Mouse (Mus musculus): ENCODE data around the gene Pgam2. TPM values are rescaled to one million over a fixed set of nuclear protein-coding genes. Genes with fewer than 3 reads are reported as not detected.
"Not testable (repeated sequence)": the region's sequence is repeated elsewhere in the genome, so short reads cannot be mapped to it uniquely, and the experiment has no call there.

Pgam2 gene
- total and polyA plus RNA-seq, 2 experiments from 2014 or later, result 2.0 to 2.8 TPM

DNA sequence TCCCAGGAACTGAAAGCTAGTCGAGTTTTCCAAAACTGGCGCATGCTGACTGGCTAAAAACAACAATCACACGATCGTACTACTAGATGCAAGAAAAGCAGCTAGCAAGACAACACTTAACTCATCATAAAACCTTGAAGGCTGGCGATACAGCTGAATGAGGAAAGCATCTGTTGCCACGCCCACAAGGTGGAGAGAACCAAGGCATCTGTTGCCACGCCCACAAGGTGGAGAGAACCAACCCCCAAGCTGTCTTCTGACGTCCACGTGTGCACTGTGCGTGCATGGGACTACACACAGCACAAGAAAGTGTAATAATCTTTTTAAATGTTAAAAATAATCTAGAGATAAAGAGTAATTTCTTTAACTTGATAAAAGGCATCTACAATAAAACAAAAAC lies 9.8 kb upstream of the Pgam2 start:
- no peaks in the 10 kb centered on the region for H3K4me1 ChIP-seq (ENCODE audit: insufficient read depth, low read length)
- ATAC-seq (no peak), DNase-seq (ENCODE audit: low spot score) (no peak)
- no peak overlapping the region for H3K27ac ChIP-seq
- WGBS, result 78% methylated on average over 10 of the region's 10 CpGs
- TF ChIP-seq CTCF (IDR thresholded peaks at IDR 0.05; ENCODE audit: low read depth), result no peak
- H3K27me3 ChIP-seq (ENCODE audit: insufficient read depth, low read length), result no peaks in the 10 kb centered on the region
- H3K4me3 ChIP-seq (ENCODE audit: low read length), result no peak overlapping the region
- H3K9ac ChIP-seq (replicated peaks; ENCODE audit: low read length), result no peak overlapping the region
- no peak overlapping the region for H3K4me2 ChIP-seq (ENCODE audit: low read depth, low read length)
- no peaks in the 10 kb centered on the region for H3K9me3 ChIP-seq (ENCODE audit: low read length)
- no peaks in the 10 kb centered on the region for H3K36me3 ChIP-seq (ENCODE audit: insufficient read depth, low read length)

DNA sequence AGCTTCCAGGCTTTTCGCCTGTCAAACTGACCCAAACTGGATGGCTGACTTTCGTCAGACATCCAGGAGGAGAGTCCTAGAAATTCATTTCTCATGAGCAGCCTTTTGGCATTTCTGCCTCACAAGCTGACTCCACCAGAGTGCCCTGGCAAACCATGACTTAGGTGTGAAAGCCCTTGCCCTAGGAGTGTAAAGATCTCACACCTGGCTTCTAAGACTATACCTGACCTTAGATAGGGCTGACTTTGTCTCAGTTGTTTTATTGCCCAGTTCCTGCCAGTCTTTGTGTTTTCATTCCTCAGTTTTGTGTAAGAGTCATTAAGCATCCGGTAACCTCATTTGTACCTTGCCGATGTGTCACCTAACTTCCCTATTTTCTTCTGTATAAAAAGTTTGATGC lies 6.0 kb upstream of the Pgam2 start:
- DNase-seq (ENCODE audit: low spot score); H3K27ac ChIP-seq; H3K9ac ChIP-seq (replicated peaks; ENCODE audit: low read length); H3K36me3 ChIP-seq (ENCODE audit: insufficient read depth, low read length); H3K4me1 ChIP-seq (ENCODE audit: insufficient read depth, low read length); H3K9me3 ChIP-seq (ENCODE audit: low read length); H3K4me3 ChIP-seq (ENCODE audit: low read length); H3K27me3 ChIP-seq (ENCODE audit: insufficient read depth, low read length); ATAC-seq; H3K4me2 ChIP-seq (ENCODE audit: low read depth, low read length): not testable (repeated sequence)
- 94% methylated on average over 4 of the region's 4 CpGs for WGBS

DNA sequence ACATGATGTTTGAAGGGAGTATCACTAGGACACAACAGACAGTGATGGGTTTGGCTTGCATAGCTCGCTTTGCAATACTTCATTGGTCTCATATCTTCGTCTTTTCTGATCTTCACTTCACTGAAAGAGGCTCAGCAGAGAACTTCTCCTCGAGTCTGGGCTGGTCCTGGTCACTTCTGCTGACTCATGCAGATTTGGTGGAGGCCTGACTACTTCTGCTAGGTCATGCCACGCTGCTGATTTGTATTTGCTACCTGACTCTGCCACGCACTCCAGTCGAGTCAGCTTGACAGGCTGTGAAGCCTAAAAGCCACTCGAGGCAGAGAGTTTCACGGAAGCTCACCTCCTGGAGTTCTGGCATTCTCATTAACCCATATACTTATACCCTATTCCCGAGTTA lies 4.4 kb upstream of the Pgam2 start:
- TF ChIP-seq CTCF (IDR thresholded peaks at IDR 0.05; ENCODE audit: low read depth), result no peak

DNA sequence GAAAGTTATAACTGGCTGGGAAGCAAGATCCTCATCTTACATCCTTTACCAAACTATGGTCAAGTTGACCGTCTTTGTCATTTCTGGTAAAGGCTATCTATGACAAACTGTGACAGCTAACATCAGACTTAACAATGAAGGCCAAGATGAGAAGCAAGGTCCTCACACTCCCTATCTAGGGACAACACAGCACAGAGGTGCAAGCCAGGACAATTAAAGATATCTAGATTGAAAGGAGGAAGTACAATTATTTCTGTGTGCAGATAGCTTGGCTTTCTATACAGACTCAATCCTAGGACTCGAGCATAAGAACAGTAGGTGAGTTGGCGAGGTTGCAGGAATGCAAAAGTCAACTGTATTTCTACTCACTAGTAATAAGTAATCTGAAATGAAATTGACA lies 2.2 kb upstream of the Pgam2 start:
- Histone ChIP-seq H3K4me3 (ENCODE audit: low read length) (no peak overlapping the region), H3K9ac (replicated peaks; ENCODE audit: low read length) (no peak overlapping the region), H3K27ac (no peak overlapping the region), H3K36me3 (ENCODE audit: insufficient read depth, low read length) (peaks cover 6% of the 10 kb centered on the region; the same call in 1 of the 2 replicates), H3K4me1 (ENCODE audit: insufficient read depth, low read length) (no peaks in the 10 kb centered on the region), H3K27me3 (ENCODE audit: insufficient read depth, low read length) (no peaks in the 10 kb centered on the region), H3K4me2 (ENCODE audit: low read depth, low read length) (no peak overlapping the region), H3K9me3 (ENCODE audit: low read length) (no peaks in the 10 kb centered on the region)
- TF ChIP-seq CTCF (IDR thresholded peaks at IDR 0.05; ENCODE audit: low read depth), result no peak
- 88% methylated on average over 3 of the region's 3 CpGs for WGBS
- ATAC-seq (no peak), DNase-seq (ENCODE audit: low spot score) (no peak)

More for the DNA sequence above, 4.4 kb upstream of the Pgam2 start:
- Histone ChIP-seq H3K27ac (no peak overlapping the region), H3K9me3 (ENCODE audit: low read length) (no peaks in the 10 kb centered on the region), H3K4me2 (ENCODE audit: low read depth, low read length) (no peak overlapping the region), H3K36me3 (ENCODE audit: insufficient read depth, low read length) (no peaks in the 10 kb centered on the region), H3K9ac (replicated peaks; ENCODE audit: low read length) (no peak overlapping the region), H3K4me3 (ENCODE audit: low read length) (no peak overlapping the region), H3K4me1 (ENCODE audit: insufficient read depth, low read length) (no peaks in the 10 kb centered on the region), H3K27me3 (ENCODE audit: insufficient read depth, low read length) (no peaks in the 10 kb centered on the region)
- no peak for ATAC-seq
- WGBS, result 83% methylated on average over 9 of the region's 9 CpGs
- DNase-seq (ENCODE audit: low spot score), result no peak

DNA sequence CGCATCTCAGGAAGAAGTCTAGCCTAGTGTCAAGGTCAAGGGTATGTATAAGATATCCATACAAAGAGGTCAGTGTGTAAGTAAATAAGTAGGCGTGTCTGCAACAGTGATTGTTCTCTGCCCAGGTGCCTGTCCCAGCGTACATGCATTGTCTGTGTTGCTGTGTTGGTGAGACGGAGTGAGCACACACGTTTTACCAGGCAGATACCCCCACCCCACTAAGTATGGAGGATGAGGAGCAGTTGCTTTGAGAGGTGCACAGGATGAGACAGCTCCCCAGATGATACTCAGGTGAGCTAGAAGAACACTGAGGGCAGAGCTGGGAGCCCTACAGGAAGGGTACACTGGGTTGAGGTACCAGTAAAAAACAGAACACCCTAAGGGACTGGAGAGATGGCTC lies 641 bp upstream of the Pgam2 start:
- H3K27ac ChIP-seq, result no peak overlapping the region
- no peaks in the 10 kb centered on the region for H3K4me1 ChIP-seq (ENCODE audit: insufficient read depth, low read length)
- no peak overlapping the region for H3K4me3 ChIP-seq (ENCODE audit: low read length)
- DNase-seq (ENCODE audit: low spot score) (no peak), ATAC-seq (no peak)
- no peaks in the 10 kb centered on the region for H3K9me3 ChIP-seq (ENCODE audit: low read length)
- H3K4me2 ChIP-seq (ENCODE audit: low read depth, low read length), result no peak overlapping the region
- H3K27me3 ChIP-seq (ENCODE audit: insufficient read depth, low read length), result no peaks in the 10 kb centered on the region
- H3K9ac ChIP-seq (replicated peaks; ENCODE audit: low read length), result no peak overlapping the region
- 77% methylated on average over 5 of the region's 5 CpGs for WGBS
- no peak for TF ChIP-seq CTCF (IDR thresholded peaks at IDR 0.05; ENCODE audit: low read depth)
- peaks cover 21% of the 10 kb centered on the region; the same call in 1 of the 2 replicates for H3K36me3 ChIP-seq (ENCODE audit: insufficient read depth, low read length)

DNA sequence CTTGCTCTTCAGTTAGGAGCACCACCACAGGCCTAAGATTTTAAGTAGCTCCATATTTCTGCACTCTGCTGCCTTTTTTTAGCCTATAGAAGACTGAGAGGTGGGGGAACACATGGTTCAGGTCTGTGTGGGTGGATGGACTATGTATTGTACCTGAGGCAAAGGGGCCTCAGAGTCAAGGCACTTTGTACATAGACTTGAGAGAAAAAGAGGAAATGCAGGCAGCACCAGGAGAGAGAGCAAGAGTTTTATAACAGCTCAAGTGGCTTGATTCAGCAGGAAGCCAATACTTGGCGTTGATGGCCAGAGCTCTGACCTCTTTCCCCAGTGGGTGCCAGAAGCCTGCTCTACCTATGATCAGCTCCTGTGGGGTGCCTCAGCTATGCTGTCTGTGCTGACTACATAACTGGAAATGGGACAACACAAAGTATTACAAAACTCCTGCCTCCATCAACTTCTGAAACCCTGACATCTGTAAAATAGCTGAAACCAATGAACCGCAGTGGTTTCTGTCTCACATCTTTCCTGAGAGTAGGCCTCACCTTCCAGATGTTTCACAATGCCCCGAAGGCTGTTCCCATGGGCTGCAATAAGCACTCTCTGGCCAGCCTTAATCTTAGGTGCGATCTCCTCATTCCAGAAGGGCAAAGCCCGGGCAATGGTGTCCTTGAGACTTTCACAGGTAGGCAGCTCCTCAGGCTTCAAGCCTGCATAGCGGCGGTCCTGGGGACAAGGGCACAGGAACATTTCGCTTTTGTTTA lies 896 bp downstream of the Pgam2 start:
- WGBS, result 79% methylated on average over 8 of the region's 8 CpGs
- no peak for ATAC-seq
- Histone ChIP-seq H3K4me2 (ENCODE audit: low read depth, low read length) (no peak overlapping the region), H3K27me3 (ENCODE audit: insufficient read depth, low read length) (no peaks in the 10 kb centered on the region), H3K9me3 (ENCODE audit: low read length) (no peaks in the 10 kb centered on the region), H3K4me1 (ENCODE audit: insufficient read depth, low read length) (no peaks in the 10 kb centered on the region), H3K27ac (0 out of 2 replicates have a peak overlapping the region, but pooled peaks have one; percentile 11), H3K36me3 (ENCODE audit: insufficient read depth, low read length) (peaks cover 34% of the 10 kb centered on the region; the same call in 1 of the 2 replicates), H3K4me3 (ENCODE audit: low read length) (no peak overlapping the region), H3K9ac (replicated peaks; ENCODE audit: low read length) (no peak overlapping the region)
- no peak for DNase-seq (ENCODE audit: low spot score)
- no peak for TF ChIP-seq CTCF (IDR thresholded peaks at IDR 0.05; ENCODE audit: low read depth)

DNA sequence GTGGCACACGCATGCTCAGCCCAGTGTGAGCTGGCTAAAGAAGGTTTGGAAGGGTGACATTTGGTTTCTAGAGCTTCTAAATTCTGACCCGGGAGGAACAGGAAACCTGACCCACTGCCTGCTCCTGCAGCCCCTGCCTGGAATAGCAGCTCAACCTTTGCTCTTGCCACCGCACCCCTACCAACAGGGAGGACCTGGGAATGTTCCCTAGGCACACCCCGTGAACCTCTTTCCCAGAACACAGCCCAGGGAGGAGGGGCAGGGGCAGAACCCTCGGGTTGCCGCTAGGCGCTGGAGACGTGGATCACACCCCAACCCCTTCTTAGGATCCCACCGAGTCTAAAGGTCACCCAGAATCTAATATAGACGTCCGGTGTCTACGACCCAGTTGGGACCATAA lies 1.5 kb downstream of the Pgam2 start:
- Histone ChIP-seq H3K9ac (replicated peaks; ENCODE audit: low read length) (no peak overlapping the region), H3K4me2 (ENCODE audit: low read depth, low read length) (no peak overlapping the region), H3K9me3 (ENCODE audit: low read length) (no peaks in the 10 kb centered on the region), H3K36me3 (ENCODE audit: insufficient read depth, low read length) (peaks cover 40% of the 10 kb centered on the region; the same call in 1 of the 2 replicates), H3K4me3 (ENCODE audit: low read length) (no peak overlapping the region), H3K27ac (no peak overlapping the region), H3K27me3 (ENCODE audit: insufficient read depth, low read length) (no peaks in the 10 kb centered on the region), H3K4me1 (ENCODE audit: insufficient read depth, low read length) (no peaks in the 10 kb centered on the region)
- WGBS, result 67% methylated on average over 12 of the region's 12 CpGs
- DNase-seq (ENCODE audit: low spot score) (no peak), ATAC-seq (no peak)
- TF ChIP-seq CTCF (IDR thresholded peaks at IDR 0.05; ENCODE audit: low read depth), result no peak

All from hindbrain, postnatal 0 days (tissue).